Mouse (Mus musculus) cerebellum, adult 2 months (tissue): ENCODE measurements around the gene Atcay.

Experiments
- CTCF ChIP-seq: fragments of 200-500 bp; IDR thresholded peaks from 2 replicates; pipeline ENCODE4 v1.5.1; 2011; ENCODE audit warnings: low read depth, mild to moderate bottlenecking, control low read depth, low read length, moderate library complexity, borderline replicate concordance; ENCODE audit not compliant: insufficient read depth
- POLR2A ChIP-seq: fragments of 200-500 bp; IDR thresholded peaks from 2 replicates; pipeline ENCODE4 v1.6.1; 2011; ENCODE audit warnings: low read length, control low read depth, borderline replicate concordance; ENCODE audit not compliant: insufficient read depth

DNA sequence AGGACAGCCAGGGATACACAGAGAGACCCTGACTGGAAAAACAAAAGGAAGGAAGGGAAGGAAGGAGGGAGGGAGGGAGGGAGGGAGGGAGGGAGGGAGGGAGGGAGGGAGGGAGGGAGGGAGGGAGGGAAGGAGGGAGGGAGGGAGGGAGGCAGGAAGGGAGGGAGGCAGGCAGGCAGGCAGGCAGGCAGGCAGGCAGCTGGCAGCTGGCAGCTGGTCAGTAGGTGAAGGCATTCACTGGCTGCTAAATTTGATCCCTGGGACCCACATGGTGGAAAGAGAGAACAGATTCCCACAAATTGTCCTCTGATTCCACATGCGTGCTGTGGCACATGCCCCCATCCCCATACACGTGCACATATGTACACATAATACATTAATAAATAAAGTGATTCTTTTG lies 8.0 kb upstream of the Atcay start:
- TF ChIP-seq CTCF, result no peak
- no peak for TF ChIP-seq POLR2A
